Mouse (Mus musculus) effector memory CD4-positive, alpha-beta T cell, adult 5 months (primary cell): ENCODE data around the gene Cd93. TPM values are rescaled to one million over a fixed set of nuclear protein-coding genes. Genes with fewer than 3 reads are reported as not detected.

ENCODE experiments used
- polyA plus RNA-seq: library from polyadenylated mRNA; unstranded; fragments of 100-300 nt; shearing (Covaris generic); gene quantifications from one replicate; pipeline ENCODE4 v1.2.1, GENCODE M21; 2017

Gene Cd93
- 0.15 TPM for polyA plus RNA-seq

GRCm38 (mm10) chr2:148443249-148443958, at the start of gene Cd93:
Gene Cd93 (minus strand): TSS chr2:148443563.

GRCm38 (mm10) chr2:148407870-148408760, 35.2 kb downstream of the Cd93 start, which contains the start of gene Thbd:
Gene Thbd (minus strand): TSS chr2:148408188.

GRCm38 (mm10) chr2:148395131-148396051, 48.0 kb downstream of the Cd93 start, which contains the start of gene Sstr4:
Gene Sstr4 (plus strand): TSS chr2:148395344.

Other genes with a start within 250 kb of the Cd93 start
- not detected for gene Sstr4, start 48.2 kb downstream of the Cd93 start, polyA plus RNA-seq
- gene Thbd, start 35.4 kb downstream of the Cd93 start, polyA plus RNA-seq: not detected
- gene Nxt1, start 229.0 kb upstream of the Cd93 start, polyA plus RNA-seq: 33.2 TPM
- 6.0 TPM for gene Gzf1, start 237.5 kb upstream of the Cd93 start, polyA plus RNA-seq